Mouse (Mus musculus): Measurements from ENCODE around the gene Atg4c.

- no peak for TF ChIP-seq CTCF (IDR thresholded peaks at IDR 0.05 in 2 of 3, conservative IDR thresholded peaks at IDR 0.05 in 1 of 3; ENCODE audit: control insufficient read depth in 1 of 3, insufficient read depth in 1 of 3, low read depth in 2 of 3, low read length in 3 of 3, poor library complexity in 1 of 3, severe bottlenecking in 1 of 3)
- TF ChIP-seq POLR2A (IDR thresholded peaks at IDR 0.05; ENCODE audit: control insufficient read depth in 1 of 2, insufficient read depth in 1 of 2, low read depth in 1 of 2, low read length in 2 of 2, poor library complexity in 1 of 2): no peak
- TF ChIP-seq POLR2AphosphoS5 (IDR thresholded peaks at IDR 0.05; ENCODE audit: borderline replicate concordance, low read depth, low read length): no peak
- no peak for TF ChIP-seq ZMIZ1 (IDR thresholded peaks at IDR 0.05; ENCODE audit: low read depth, low read length)
- TF ChIP-seq EP300 (IDR thresholded peaks at IDR 0.05; ENCODE audit: low read depth in 1 of 2, low read length in 2 of 2): no peak
- no peak for TF ChIP-seq TAL1 (IDR thresholded peaks at IDR 0.05; ENCODE audit: low read length)
Measured at GRCm38 (mm10) chr4:99224790-99225189, 31.1 kb downstream of the Atg4c start.
